Mouse (Mus musculus): Measurements from ENCODE around the gene Tfeb.
A peak's percentile ranks its signal among the peaks of the same experiment; 100 is the strongest.

DNA sequence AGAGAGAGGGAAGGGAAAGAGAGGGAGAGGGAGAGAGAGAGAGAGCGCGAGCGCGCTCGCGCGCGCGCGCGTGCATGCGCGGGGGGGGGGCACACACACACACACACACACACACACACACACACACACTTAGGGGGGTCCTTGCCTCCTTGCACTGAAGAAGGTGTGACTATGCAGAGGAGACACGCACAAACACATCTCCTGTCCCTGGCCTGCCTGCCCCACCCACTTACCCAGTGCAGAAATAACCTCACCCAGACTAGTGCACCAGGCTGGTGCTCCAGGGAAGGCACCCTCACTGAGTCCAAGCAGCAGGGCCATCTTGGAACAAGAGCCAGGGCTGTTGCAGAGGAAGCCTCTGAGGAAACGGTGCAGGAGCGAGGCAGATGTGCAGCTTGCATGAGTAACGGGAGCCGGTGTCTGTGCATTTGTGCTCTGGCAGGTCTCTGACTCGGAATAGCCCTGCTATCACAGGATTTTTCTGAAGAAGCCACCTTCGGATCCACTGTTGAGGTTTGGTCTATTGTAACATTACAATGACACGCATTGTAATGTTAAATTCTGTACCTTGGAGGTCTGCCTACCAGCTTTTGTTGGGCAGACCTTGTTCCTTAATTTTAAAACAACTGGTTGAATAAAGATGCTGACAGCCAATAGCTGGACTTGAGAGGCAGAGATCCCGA, 23.8 kb upstream of the Tfeb start:
- TF ChIP-seq CTCF (conservative IDR thresholded peaks at IDR 0.05; ENCODE audit: low read length) (no peak), NANOG (IDR thresholded peaks at IDR 0.05; ENCODE audit: borderline replicate concordance, low read length) (peak; percentile 71; the same call in 1 of the 2 replicates), POU5F1 (IDR thresholded peaks at IDR 0.05; ENCODE audit: borderline replicate concordance, low read length) (peak; percentile 73; the same call in 1 of the 2 replicates)
